Mouse (Mus musculus) MEL (cell line): ENCODE results near the gene Tet3. TPM values are rescaled to one million over a fixed set of nuclear protein-coding genes. Genes with fewer than 3 reads are reported as not detected.

Experiments used
- DNase-seq: peaks from one replicate; pipeline ENCODE4 v3.0.0; 2011; ENCODE audit warnings: low read depth, low spot score
- H3K27ac ChIP-seq: 2 replicates; pipeline ENCODE4 v1.5.1; 2012; ENCODE audit warnings: low read depth, mild to moderate bottlenecking, control low read depth, low read length, moderate library complexity; ENCODE audit not compliant: control insufficient read depth
- H3K27me3 ChIP-seq, 2 experiments: fragments of 150-350 bp in 1 of 2; sonication (generic) in 1 of 2; 2 replicates each; pipeline ENCODE4 v1.6.1; 2012; ENCODE audit warnings: low read length in 2 of 2, mild to moderate bottlenecking in 2 of 2, improper control_type of control experiment in 1 of 2, moderate library complexity in 1 of 2; ENCODE audit not compliant: insufficient read depth in 2 of 2, control insufficient read depth in 1 of 2
- H3K36me3 ChIP-seq, 2 experiments: 2 replicates each; pipeline ENCODE4 v1.6.1; 2012 to 2014; ENCODE audit warnings: low read length in 2 of 2, improper control_type of control experiment in 1 of 2, inconsistent platforms in 1 of 2, mild to moderate bottlenecking in 1 of 2; ENCODE audit not compliant: insufficient read depth in 2 of 2, control insufficient read depth in 1 of 2
- H3K4me1 ChIP-seq, 2 experiments: fragments of 150-350 bp in 1 of 2; sonication (generic) in 1 of 2; 2 replicates each; pipeline ENCODE4 v1.6.1; 2012; ENCODE audit warnings: low read length in 2 of 2, improper control_type of control experiment in 1 of 2, mild to moderate bottlenecking in 1 of 2; ENCODE audit not compliant: insufficient read depth in 2 of 2, control insufficient read depth in 1 of 2
- H3K4me3 ChIP-seq, 2 experiments: fragments of 150-350 bp in 1 of 2; sonication (generic) in 1 of 2; 2 replicates each; pipeline ENCODE4 v1.5.1; 2012; ENCODE audit warnings: low read depth in 2 of 2, low read length in 2 of 2, mild to moderate bottlenecking in 2 of 2, moderate library complexity in 2 of 2, control low read depth in 1 of 2, improper control_type of control experiment in 1 of 2; ENCODE audit not compliant: control insufficient read depth in 1 of 2, insufficient read depth in 1 of 2
- H3K79me2 ChIP-seq: 2 replicates; pipeline ENCODE4 v1.6.1; 2012; ENCODE audit warnings: mild to moderate bottlenecking, low read length, moderate library complexity; ENCODE audit not compliant: control insufficient read depth, poor library complexity, insufficient read depth
- H3K9ac ChIP-seq: 2 replicates; pipeline ENCODE4 v1.6.1; 2012; ENCODE audit warnings: low read depth, mild to moderate bottlenecking, control low read depth, low read length, moderate library complexity; ENCODE audit not compliant: control insufficient read depth, poor library complexity, severe bottlenecking
- H3K9me3 ChIP-seq: fragments of 150-350 bp; sonication (generic); replicated peaks from 2 replicates; pipeline ENCODE4 v1.6.1; 2012; ENCODE audit warnings: mild to moderate bottlenecking, low read length, improper control_type of control experiment, moderate library complexity; ENCODE audit not compliant: insufficient read depth
- CHD1 ChIP-seq: IDR thresholded peaks from 2 replicates; pipeline ENCODE4 v1.6.1; 2012; ENCODE audit warnings: low read depth, mild to moderate bottlenecking, inconsistent platforms, low read length, improper control_type of control experiment
- ELF1 ChIP-seq: IDR thresholded peaks from 2 replicates; pipeline ENCODE4 v1.6.1; 2014; ENCODE audit warnings: low read depth, mild to moderate bottlenecking, inconsistent platforms, low read length, improper control_type of control experiment, moderate library complexity
- EP300 ChIP-seq, 2 experiments: IDR thresholded peaks; 2 replicates each; pipeline ENCODE4 v1.6.1; 2011; ENCODE audit warnings: improper control_type of control experiment in 2 of 2, low read length in 2 of 2, low read depth in 1 of 2, mild to moderate bottlenecking in 1 of 2
- ETS1 ChIP-seq: IDR thresholded peaks from 2 replicates; pipeline ENCODE4 v1.6.1; 2012; ENCODE audit warnings: low read depth, mild to moderate bottlenecking, inconsistent platforms, low read length, improper control_type of control experiment, moderate library complexity
- GABPA ChIP-seq: IDR thresholded peaks from 2 replicates; pipeline ENCODE4 v1.6.1; 2012; ENCODE audit warnings: low read depth, mild to moderate bottlenecking, inconsistent platforms, low read length, improper control_type of control experiment, moderate library complexity
- GATA1 ChIP-seq: IDR thresholded peaks from 2 replicates; pipeline ENCODE4 v1.6.1; 2011; ENCODE audit warnings: low read depth, low read length, improper control_type of control experiment
- HCFC1 ChIP-seq: IDR thresholded peaks from 2 replicates; pipeline ENCODE4 v1.6.1; 2012; ENCODE audit warnings: low read depth, mild to moderate bottlenecking, inconsistent platforms, low read length, improper control_type of control experiment, moderate library complexity
- JUND ChIP-seq: IDR thresholded peaks from 2 replicates; pipeline ENCODE4 v1.6.1; 2011; ENCODE audit warnings: low read depth, mild to moderate bottlenecking, improper control_type of control experiment, low read length
- KAT2A ChIP-seq: conservative IDR thresholded peaks from 2 replicates; pipeline ENCODE4 v1.6.1; 2012; ENCODE audit warnings: low read depth, low read length, improper control_type of control experiment, inconsistent platforms
- MAX ChIP-seq: IDR thresholded peaks from 2 replicates; pipeline ENCODE4 v1.6.1; 2011; ENCODE audit warnings: low read length, improper control_type of control experiment
- MXI1 ChIP-seq: IDR thresholded peaks from 2 replicates; pipeline ENCODE4 v1.6.1; 2011; ENCODE audit warnings: mild to moderate bottlenecking, low read depth, low read length, improper control_type of control experiment
- MYB ChIP-seq: IDR thresholded peaks from 2 replicates; pipeline ENCODE4 v1.6.1; 2011; ENCODE audit warnings: mild to moderate bottlenecking, low read depth, low read length, improper control_type of control experiment
- NELFE ChIP-seq: IDR thresholded peaks from 2 replicates; pipeline ENCODE4 v1.6.1; 2011; ENCODE audit warnings: low read depth, low read length, improper control_type of control experiment
- NRF1 ChIP-seq: IDR thresholded peaks from 2 replicates; pipeline ENCODE4 v1.6.1; 2014; ENCODE audit warnings: low read depth, mild to moderate bottlenecking, inconsistent platforms, low read length, improper control_type of control experiment, moderate library complexity; ENCODE audit not compliant: poor library complexity, insufficient read depth, severe bottlenecking
- POLR2A ChIP-seq, 2 experiments: IDR thresholded peaks; 2 replicates each; pipeline ENCODE4 v1.6.1; 2011 to 2012; ENCODE audit warnings: low read length in 2 of 2, mild to moderate bottlenecking in 2 of 2, control low read depth in 1 of 2, improper control_type of control experiment in 1 of 2, low read depth in 1 of 2, moderate library complexity in 1 of 2; ENCODE audit not compliant: control insufficient read depth in 1 of 2, insufficient read depth in 1 of 2, poor library complexity in 1 of 2
- RCOR1 ChIP-seq: IDR thresholded peaks from 2 replicates; pipeline ENCODE4 v1.6.1; 2012; ENCODE audit warnings: low read depth, mild to moderate bottlenecking, inconsistent platforms, low read length, improper control_type of control experiment
- SIN3A ChIP-seq: IDR thresholded peaks from 2 replicates; pipeline ENCODE4 v1.6.1; 2012; ENCODE audit warnings: low read length, improper control_type of control experiment, inconsistent platforms
- TAL1 ChIP-seq: IDR thresholded peaks from 2 replicates; pipeline ENCODE4 v1.6.1; 2012; ENCODE audit warnings: mild to moderate bottlenecking, inconsistent platforms, low read length, moderate library complexity, mixed read lengths
- TCF12 ChIP-seq: IDR thresholded peaks from 2 replicates; pipeline ENCODE4 v1.6.1; 2014; ENCODE audit warnings: low read depth, mild to moderate bottlenecking, inconsistent platforms, low read length, improper control_type of control experiment, moderate library complexity
- USF1 ChIP-seq: IDR thresholded peaks from 2 replicates; pipeline ENCODE4 v1.6.1; 2014; ENCODE audit warnings: low read depth, mild to moderate bottlenecking, inconsistent platforms, low read length, improper control_type of control experiment, moderate library complexity
- USF2 ChIP-seq, 2 experiments: IDR thresholded peaks; 2 replicates each; pipeline ENCODE4 v1.6.1; 2011 to 2012; ENCODE audit warnings: improper control_type of control experiment in 2 of 2, low read length in 2 of 2, borderline replicate concordance in 1 of 2, inconsistent platforms in 1 of 2, low read depth in 1 of 2, mild to moderate bottlenecking in 1 of 2; ENCODE audit not compliant: insufficient read depth in 1 of 2
- ZC3H11A ChIP-seq: IDR thresholded peaks from 2 replicates; pipeline ENCODE4 v1.6.1; 2012; ENCODE audit warnings: low read depth, mild to moderate bottlenecking, inconsistent platforms, low read length, improper control_type of control experiment
- ZNF384 ChIP-seq: IDR thresholded peaks from 2 replicates; pipeline ENCODE4 v1.6.1; 2012; ENCODE audit warnings: low read depth, mild to moderate bottlenecking, inconsistent platforms, low read length, improper control_type of control experiment
- polyA plus RNA-seq, 2 experiments: library from polyadenylated mRNA; stranded (reverse) in 1 of 2; unstranded in 1 of 2; fragments of >175 nt in 1 of 2; fragments of >200 nt in 1 of 2; gene quantifications; 2 replicates each; pipeline versions ENCODE4 v1.2.1 to v1.2.4; 2012; ENCODE audit warnings: low replicate concordance in 2 of 2, low read depth in 1 of 2; ENCODE audit not compliant: insufficient read length in 2 of 2, insufficient read depth in 1 of 2, missing spikeins in 1 of 2
- total RNA-seq: library from RNA; depleted of rRNA; stranded (reverse); fragments of 300-350 nt; gene quantifications from 2 replicates; pipeline ENCODE4 v1.2.3, GENCODE M21; 2012

Gene Tet3
- total and polyA plus RNA-seq, 3 experiments, result 11.6 to 35.3 (median 22.9) TPM

- H3K79me2 ChIP-seq, result no peaks in the 10 kb centered on the region; the same call in none of the 2 replicates
- H3K4me1 ChIP-seq, result peaks cover 5 to 12% of the 10 kb centered on the region in 2 experiments
- H3K36me3 ChIP-seq, result peaks cover 0 to 11% of the 10 kb centered on the region in 2 experiments; a peak in 2 of 4 replicates
- H3K4me3 ChIP-seq, result no peak overlapping the region
- no peak overlapping the region for H3K9ac ChIP-seq
- no peak for DNase-seq
- TF ChIP-seq USF2 (IDR thresholded peaks at IDR 0.05; ENCODE audit: borderline replicate concordance in 1 of 2, insufficient read depth in 1 of 2, low read depth in 1 of 2, low read length in 2 of 2), result no peak
- no peak for TF ChIP-seq ETS1
- TF ChIP-seq CHD1, result no peak
- no peak for TF ChIP-seq RCOR1
- no peak for TF ChIP-seq GABPA
- no peak for TF ChIP-seq NRF1
- TF ChIP-seq POLR2A (IDR thresholded peaks at IDR 0.05; ENCODE audit: control insufficient read depth in 1 of 2, insufficient read depth in 1 of 2, low read depth in 1 of 2, low read length in 2 of 2, poor library complexity in 1 of 2), result no peak
- no peak for TF ChIP-seq TAL1
- no peak for TF ChIP-seq ZC3H11A
- no peak for TF ChIP-seq SIN3A
- TF ChIP-seq ZNF384, result no peak
- no peak for TF ChIP-seq MAX
- TF ChIP-seq ELF1, result no peak
- no peak for TF ChIP-seq GATA1
- no peak for TF ChIP-seq MYB
- no peaks in the 10 kb centered on the region for H3K9me3 ChIP-seq
- H3K27ac ChIP-seq, result no peak overlapping the region
- no peaks in the 10 kb centered on the region for H3K27me3 ChIP-seq
These were observed 44.5 kb upstream of the Tet3 start for GRCm38 (mm10) chr6:83503361-83503760.

GRCm38 (mm10) chr6:83502656-83503055 lies 43.8 kb upstream of the Tet3 start:
- H3K27ac ChIP-seq, result no peak overlapping the region

More at GRCm38 (mm10) chr6:83502656-83503055, 43.8 kb upstream of the Tet3 start:
- peaks cover 0 to 10% of the 10 kb centered on the region in 2 experiments; a peak in 2 of 4 replicates for H3K36me3 ChIP-seq
- H3K4me3 ChIP-seq, result no peak overlapping the region
- no peaks in the 10 kb centered on the region; the same call in none of the 2 replicates for H3K79me2 ChIP-seq
- H3K9ac ChIP-seq, result no peak overlapping the region
- TF ChIP-seq HCFC1 (no peak), MXI1 (no peak), TCF12 (no peak), ELF1 (no peak), JUND (no peak), NELFE (no peak), RCOR1 (no peak), KAT2A (no peak), GATA1 (no peak), ZNF384 (no peak), EP300 (IDR thresholded peaks at IDR 0.05; ENCODE audit: low read depth in 1 of 2, low read length in 2 of 2) (no peak), NRF1 (no peak), ZC3H11A (no peak), USF1 (no peak), MAX (no peak), GABPA (no peak), USF2 (IDR thresholded peaks at IDR 0.05; ENCODE audit: borderline replicate concordance in 1 of 2, insufficient read depth in 1 of 2, low read depth in 1 of 2, low read length in 2 of 2) (no peak)
- H3K4me1 ChIP-seq, result peaks cover 5 to 7% of the 10 kb centered on the region in 2 experiments
- no peaks in the 10 kb centered on the region for H3K27me3 ChIP-seq
- DNase-seq, result peak; percentile 25
- H3K9me3 ChIP-seq, result no peaks in the 10 kb centered on the region
